Mouse (Mus musculus): ENCODE results near the gene Ankrd53.

GRCm38 (mm10) chr6:83762344-83762743 is at the start of gene Ankrd53:
- TF ChIP-seq POLR2A (IDR thresholded peaks at IDR 0.05; ENCODE audit: low read depth, low read length), result no peak
- TF ChIP-seq CTCF (conservative IDR thresholded peaks at IDR 0.05; ENCODE audit: insufficient read depth, insufficient read length, low read depth, low read length), result no peak
